Mouse (Mus musculus): ENCODE results near the gene Bclaf1.
A peak's percentile ranks its signal among the peaks of the same experiment; 100 is the strongest.

Gene Bclaf1

GRCm38 (mm10) chr10:20314797-20315196 lies 2.5 kb downstream of the Bclaf1 start:
- DNase-seq (ENCODE audit: low read depth, low spot score), result peak; percentile 44

- DNase-seq (ENCODE audit: low read depth, low spot score), result no peak
Measured at GRCm38 (mm10) chr10:20317466-20317865, 5.2 kb downstream of the Bclaf1 start.

GRCm38 (mm10) chr10:20326226-20326625 lies 14.0 kb downstream of the Bclaf1 start:
- no peak for DNase-seq (ENCODE audit: low read depth, low spot score)

- no peak for DNase-seq (ENCODE audit: low read depth, low spot score)
Measured at GRCm38 (mm10) chr10:20331262-20331661, 19.0 kb downstream of the Bclaf1 start.

- DNase-seq (ENCODE audit: low read depth, low spot score), result no peak
Measured at GRCm38 (mm10) chr10:20337872-20338271, 25.6 kb downstream of the Bclaf1 start.

- no peak for DNase-seq (ENCODE audit: low read depth, low spot score)
Measured at GRCm38 (mm10) chr10:20345736-20346135, 33.5 kb downstream of the Bclaf1 start.

GRCm38 (mm10) chr10:20347285-20348214 lies 35.3 kb downstream of the Bclaf1 start, which contains the start of gene Mtfr2:
Gene Mtfr2 (plus strand): TSS chr10:20347770.
- peak; percentile 91 for DNase-seq (ENCODE audit: low read depth, low spot score)

GRCm38 (mm10) chr10:20348894-20349293 lies 36.6 kb downstream of the Bclaf1 start:
- DNase-seq (ENCODE audit: low read depth, low spot score), result no peak

GRCm38 (mm10) chr10:20361542-20362449 lies 49.5 kb downstream of the Bclaf1 start:
- peak; percentile 50 for DNase-seq (ENCODE audit: low read depth, low spot score)

GRCm38 (mm10) chr10:20362450-20363118 lies 50.3 kb downstream of the Bclaf1 start:
- DNase-seq (ENCODE audit: low read depth, low spot score), result no peak

GRCm38 (mm10) chr10:20372046-20372445 lies 59.8 kb downstream of the Bclaf1 start:
- no peak for DNase-seq (ENCODE audit: low read depth, low spot score)

- no peak for DNase-seq (ENCODE audit: low read depth, low spot score)
Measured at GRCm38 (mm10) chr10:20377621-20378020, 65.4 kb downstream of the Bclaf1 start.

GRCm38 (mm10) chr10:20379071-20379735 lies 66.9 kb downstream of the Bclaf1 start:
- no peak for DNase-seq (ENCODE audit: low read depth, low spot score)

GRCm38 (mm10) chr10:20380798-20381197 lies 68.5 kb downstream of the Bclaf1 start:
- DNase-seq (ENCODE audit: low read depth, low spot score), result no peak

- DNase-seq (ENCODE audit: low read depth, low spot score), result no peak
Measured at GRCm38 (mm10) chr10:20381352-20381751, 69.1 kb downstream of the Bclaf1 start.

- DNase-seq (ENCODE audit: low read depth, low spot score), result no peak
Measured at GRCm38 (mm10) chr10:20382807-20383419, 70.6 kb downstream of the Bclaf1 start.

GRCm38 (mm10) chr10:20390568-20390967 lies 78.3 kb downstream of the Bclaf1 start:
- no peak for DNase-seq (ENCODE audit: low read depth, low spot score)
